Mouse (Mus musculus): ENCODE measurements around the gene Aqp5.

Aqp5 gene

GRCm38 (mm10) chr15:99614753-99615152 lies 24.2 kb downstream of the Aqp5 start:
- in situ Hi-C loops (cut with MboI; ENCODE audit: low pct_unique_long_range_greater_than_20kb in 1 of 2, low sequenced_read_pairs in 2 of 2, unreplicated experiment in 1 of 2), result no loop called here

- in situ Hi-C loops (cut with MboI; ENCODE audit: low pct_unique_long_range_greater_than_20kb in 1 of 2, low sequenced_read_pairs in 2 of 2, unreplicated experiment in 1 of 2), result no loop called here
Measured at GRCm38 (mm10) chr15:99615246-99615645, 24.7 kb downstream of the Aqp5 start.

GRCm38 (mm10) chr15:99618595-99618994 lies 28.0 kb downstream of the Aqp5 start:
- in situ Hi-C loops (cut with MboI; ENCODE audit: low pct_unique_long_range_greater_than_20kb in 1 of 2, low sequenced_read_pairs in 2 of 2, unreplicated experiment in 1 of 2), result no loop called here

GRCm38 (mm10) chr15:99619821-99620220 lies 29.2 kb downstream of the Aqp5 start:
- in situ Hi-C loops (cut with MboI; ENCODE audit: low pct_unique_long_range_greater_than_20kb in 1 of 2, low sequenced_read_pairs in 2 of 2, unreplicated experiment in 1 of 2), result no loop called here

GRCm38 (mm10) chr15:99622063-99622462 lies 31.5 kb downstream of the Aqp5 start:
- in situ Hi-C loops (cut with MboI; ENCODE audit: low pct_unique_long_range_greater_than_20kb in 1 of 2, low sequenced_read_pairs in 2 of 2, unreplicated experiment in 1 of 2), result no loop called here

- in situ Hi-C loops (cut with MboI; ENCODE audit: low pct_unique_long_range_greater_than_20kb in 1 of 2, low sequenced_read_pairs in 2 of 2, unreplicated experiment in 1 of 2), result no loop called here
Measured at GRCm38 (mm10) chr15:99631618-99632017, 41.0 kb downstream of the Aqp5 start.

- in situ Hi-C loops (cut with MboI; ENCODE audit: low pct_unique_long_range_greater_than_20kb in 1 of 2, low sequenced_read_pairs in 2 of 2, unreplicated experiment in 1 of 2), result no loop called here
Measured at GRCm38 (mm10) chr15:99634702-99635101, 44.1 kb downstream of the Aqp5 start.

GRCm38 (mm10) chr15:99637405-99638123 lies 47.0 kb downstream of the Aqp5 start:
- in situ Hi-C loops (cut with MboI; ENCODE audit: low pct_unique_long_range_greater_than_20kb in 1 of 2, low sequenced_read_pairs in 2 of 2, unreplicated experiment in 1 of 2), result no loop called here

GRCm38 (mm10) chr15:99638124-99638485 lies 47.5 kb downstream of the Aqp5 start:
- in situ Hi-C loops (cut with MboI; ENCODE audit: low pct_unique_long_range_greater_than_20kb in 1 of 2, low sequenced_read_pairs in 2 of 2, unreplicated experiment in 1 of 2), result no loop called here

- in situ Hi-C loops (cut with MboI; ENCODE audit: low pct_unique_long_range_greater_than_20kb in 1 of 2, low sequenced_read_pairs in 2 of 2, unreplicated experiment in 1 of 2), result no loop called here
Measured at GRCm38 (mm10) chr15:99642622-99643021, 52.0 kb downstream of the Aqp5 start.

GRCm38 (mm10) chr15:99643832-99644231 lies 53.2 kb downstream of the Aqp5 start:
- in situ Hi-C loops (cut with MboI; ENCODE audit: low pct_unique_long_range_greater_than_20kb in 1 of 2, low sequenced_read_pairs in 2 of 2, unreplicated experiment in 1 of 2), result no loop called here
